Mouse (Mus musculus) skeletal muscle tissue, adult 2 months (tissue): ENCODE measurements around the gene Dsn1.

Experiments
- DNase-seq: peaks from one replicate; pipeline ENCODE4 v3.0.0-alpha.2; 2012; ENCODE audit warnings: low read depth, low spot score

Gene Dsn1

GRCm38 (mm10) chr2:157027106-157028008 lies 20.4 kb upstream of the Dsn1 start:
- no peak for DNase-seq

DNA sequence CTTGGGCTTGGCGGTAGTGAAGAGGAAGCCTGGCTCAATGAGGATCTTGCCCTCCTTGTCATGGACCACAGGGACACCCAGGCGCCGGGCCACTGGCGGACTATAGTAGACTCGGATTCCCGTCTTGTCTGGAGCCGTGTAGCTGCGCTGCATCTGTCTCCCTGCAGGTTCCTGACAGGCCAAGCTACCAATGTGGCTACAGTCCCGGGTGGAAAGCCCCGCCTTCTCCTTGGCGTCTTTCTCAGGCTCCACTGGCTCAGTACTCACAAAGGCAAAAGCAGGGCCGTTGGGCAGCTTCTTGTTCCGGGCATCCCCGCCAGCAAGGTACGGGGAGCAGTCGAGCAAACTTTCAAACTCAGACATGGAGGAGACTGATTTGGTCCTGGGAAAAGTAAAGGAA lies 14.2 kb upstream of the Dsn1 start:
- DNase-seq, result no peak

GRCm38 (mm10) chr2:157019228-157019627 lies 12.3 kb upstream of the Dsn1 start:
- DNase-seq, result no peak

DNA sequence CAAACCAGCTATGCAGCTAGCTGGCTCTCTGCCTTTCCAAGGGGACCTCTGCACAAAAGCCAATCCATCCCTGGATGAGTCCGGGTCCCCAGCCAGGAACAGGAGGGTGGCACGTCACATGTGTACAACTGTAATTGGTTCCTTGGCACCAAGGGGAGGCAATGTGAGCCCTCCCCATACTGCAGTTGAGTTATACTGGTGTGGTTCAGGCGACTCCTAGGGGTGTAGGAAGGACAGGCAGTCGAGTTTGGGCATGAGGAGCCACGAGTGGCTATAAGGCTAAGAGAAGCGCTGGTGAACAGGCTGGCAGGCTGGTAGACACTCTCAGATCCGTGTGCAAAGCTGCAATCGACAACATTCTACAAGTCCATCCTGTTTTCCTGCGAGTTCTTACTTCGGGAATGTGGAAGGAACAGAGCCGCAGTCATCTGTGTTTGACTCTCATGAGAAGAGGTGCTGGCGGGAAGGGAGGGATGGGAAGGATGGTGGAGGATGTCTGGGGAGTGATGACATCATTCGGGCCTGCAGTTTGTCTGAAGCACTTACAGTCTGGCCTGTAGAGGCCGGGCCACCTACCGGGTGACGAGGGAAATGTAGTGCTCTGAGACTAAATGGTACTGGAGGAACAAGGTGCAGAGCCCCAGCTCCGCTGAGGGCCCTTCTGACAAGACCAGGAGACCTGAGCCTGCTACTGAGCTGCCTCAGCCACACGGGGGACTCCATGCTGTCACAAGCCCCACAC lies 9.7 kb upstream of the Dsn1 start:
- DNase-seq, result no peak

GRCm38 (mm10) chr2:157012341-157012740 lies 5.4 kb upstream of the Dsn1 start:
- DNase-seq, result no peak

DNA sequence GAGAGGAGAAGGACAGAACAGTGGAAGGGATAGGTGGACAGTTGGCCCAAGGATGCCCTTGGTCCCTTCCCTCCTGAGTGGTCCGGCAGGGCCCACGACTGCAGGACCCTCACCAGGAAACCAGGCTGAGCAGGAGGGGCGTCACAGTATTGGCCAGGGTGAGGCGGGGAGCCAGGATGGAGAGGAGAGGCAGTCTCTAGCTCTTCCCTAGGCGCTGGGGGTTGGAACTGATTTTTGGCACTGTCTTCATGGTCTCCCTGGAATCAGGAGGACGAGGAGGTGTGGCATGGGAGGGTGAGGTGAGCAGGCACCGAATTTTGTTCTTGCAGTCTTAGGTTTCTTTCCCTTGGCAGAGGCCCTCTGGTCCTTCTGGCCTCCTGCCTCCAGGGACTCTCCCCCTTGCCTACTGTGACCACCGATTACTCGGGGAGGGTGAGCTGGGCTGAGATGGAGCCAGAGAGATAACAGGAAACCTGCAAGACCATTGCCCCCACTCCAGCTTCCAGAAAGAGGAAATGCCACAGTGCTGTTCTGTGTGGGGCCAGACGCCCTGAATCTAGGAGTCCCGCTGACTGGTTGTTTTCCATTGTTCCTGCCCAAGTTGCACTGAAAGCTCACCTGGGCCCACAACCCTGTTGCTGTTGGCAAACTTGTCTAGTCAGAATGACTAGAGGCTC lies 3.8 kb upstream of the Dsn1 start:
- no peak for DNase-seq

GRCm38 (mm10) chr2:157010121-157010520 lies 3.2 kb upstream of the Dsn1 start:
- DNase-seq, result no peak

DNA sequence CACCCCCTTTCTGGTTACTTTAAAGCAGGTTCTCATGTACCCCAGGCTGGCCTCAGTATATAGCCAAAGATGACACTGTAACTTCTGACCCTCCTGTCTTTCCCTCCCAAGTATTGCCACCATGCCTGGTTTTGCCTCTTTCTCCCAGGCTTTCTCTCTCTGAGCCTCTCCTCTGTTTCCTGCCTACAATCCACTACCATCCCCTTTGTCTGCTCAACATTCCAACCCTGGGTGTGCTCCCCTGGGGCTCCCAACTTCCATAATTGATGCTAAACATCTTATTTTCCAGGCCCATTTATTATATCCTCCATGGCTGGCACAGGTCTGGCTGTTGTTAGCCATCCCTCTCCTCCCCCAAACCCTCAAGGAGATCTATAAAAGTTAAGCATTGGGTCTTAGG lies 1.6 kb upstream of the Dsn1 start:
- DNase-seq, result no peak

GRCm38 (mm10) chr2:157007234-157007596 lies 261 bp upstream of the Dsn1 start:
- DNase-seq, result no peak

GRCm38 (mm10) chr2:157002321-157002720 lies 4.6 kb downstream of the Dsn1 start:
- no peak for DNase-seq

DNA sequence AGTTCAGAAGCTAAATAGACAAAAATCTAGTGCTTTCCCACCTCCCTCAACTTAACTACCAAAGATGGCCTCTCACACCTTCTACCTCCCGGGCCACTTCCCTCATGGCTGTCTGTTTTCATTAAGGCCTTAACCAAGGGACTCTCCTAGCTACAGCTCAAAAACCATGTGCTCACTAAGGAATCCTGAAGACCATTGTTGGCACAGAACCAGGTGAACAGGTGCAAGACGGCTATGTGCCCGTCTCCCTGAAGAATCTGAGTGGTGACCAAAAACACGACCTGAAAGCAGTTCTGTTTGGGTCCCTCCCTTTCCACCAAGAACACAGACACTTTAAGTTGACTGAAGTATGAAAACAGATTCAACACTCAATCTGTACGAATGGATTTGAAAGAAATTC lies 8.7 kb downstream of the Dsn1 start:
- DNase-seq, result no peak

- DNase-seq, result peak; percentile 77
Measured at GRCm38 (mm10) chr2:156996576-156996975, 10.4 kb downstream of the Dsn1 start.

GRCm38 (mm10) chr2:156991470-156992319 lies 15.3 kb downstream of the Dsn1 start, which contains the start of gene Ndrg3:
TSS of gene Ndrg3 (minus strand) at chr2:156992056.
- DNase-seq, result peak; percentile 99

- no peak for DNase-seq
Measured at GRCm38 (mm10) chr2:156990727-156991431, 16.1 kb downstream of the Dsn1 start.

DNA sequence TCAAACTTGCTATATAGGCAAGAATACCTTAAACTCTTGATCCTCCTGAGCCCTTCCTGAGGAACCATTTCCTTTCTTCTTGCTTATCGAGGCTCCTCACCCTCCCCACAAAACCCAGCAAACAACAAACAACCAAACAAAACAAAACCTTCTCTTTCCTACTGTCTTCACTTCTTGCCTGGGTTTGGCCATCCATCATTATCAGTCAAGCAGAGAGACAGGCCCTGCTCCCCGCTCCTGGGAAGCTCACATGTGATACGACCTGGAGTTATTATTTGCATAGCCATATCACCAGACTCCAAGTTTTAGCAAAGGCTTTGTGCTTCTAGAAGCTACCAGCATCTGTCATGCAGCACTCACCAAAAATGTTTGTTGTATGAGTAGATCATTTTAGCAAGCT lies 19.6 kb downstream of the Dsn1 start:
- no peak for DNase-seq

- DNase-seq, result no peak
Measured at GRCm38 (mm10) chr2:156982864-156983263, 24.1 kb downstream of the Dsn1 start.

- no peak for DNase-seq
Measured at GRCm38 (mm10) chr2:156981291-156981690, 25.7 kb downstream of the Dsn1 start.

DNA sequence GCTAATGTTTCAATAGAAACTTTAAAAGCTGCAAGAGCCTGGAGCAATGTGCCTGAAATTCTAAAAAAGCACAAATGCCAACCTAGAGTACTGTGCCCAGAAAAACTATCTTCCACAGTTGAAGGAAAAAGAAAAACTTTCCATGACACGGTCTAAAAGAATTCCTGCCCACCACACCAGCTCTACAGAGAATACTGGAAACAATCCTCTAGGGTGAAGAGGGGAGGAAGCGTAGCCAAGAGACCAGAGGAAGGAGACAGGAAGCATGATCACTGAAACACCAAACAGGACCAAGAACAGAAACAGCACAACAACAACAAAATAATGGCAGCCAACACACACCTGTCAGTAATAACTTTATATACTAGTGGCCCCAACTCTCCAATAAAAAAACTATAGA lies 26.9 kb downstream of the Dsn1 start:
- DNase-seq, result no peak

GRCm38 (mm10) chr2:156976711-156977110 lies 30.2 kb downstream of the Dsn1 start:
- no peak for DNase-seq

- no peak for DNase-seq
Measured at GRCm38 (mm10) chr2:156974967-156975366, 32.0 kb downstream of the Dsn1 start.
